Mouse (Mus musculus): ENCODE data around the gene AA467197.

The AA467197 gene

DNA sequence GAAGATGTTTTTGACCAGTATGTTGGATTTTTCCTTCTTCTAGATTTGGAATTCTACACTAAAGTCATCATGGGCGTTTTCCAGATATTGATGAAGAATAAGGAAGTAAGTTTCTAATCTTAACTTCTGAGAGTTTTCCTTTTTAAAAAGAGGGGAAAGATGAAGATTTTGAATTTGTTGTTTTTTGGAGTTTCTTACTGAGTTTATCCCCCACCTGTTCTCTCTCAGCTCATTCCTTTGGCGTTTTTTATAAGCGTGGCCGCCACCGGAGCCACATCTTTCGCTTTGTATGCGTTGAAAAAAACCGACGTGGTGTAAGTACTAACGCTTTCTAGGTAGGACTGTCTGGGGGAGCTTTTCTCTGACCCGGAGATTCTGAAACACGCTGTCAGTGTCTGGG, 1.2 kb downstream of the AA467197 start:
- DNase-seq (ENCODE audit: low spot score), result no peak

DNA sequence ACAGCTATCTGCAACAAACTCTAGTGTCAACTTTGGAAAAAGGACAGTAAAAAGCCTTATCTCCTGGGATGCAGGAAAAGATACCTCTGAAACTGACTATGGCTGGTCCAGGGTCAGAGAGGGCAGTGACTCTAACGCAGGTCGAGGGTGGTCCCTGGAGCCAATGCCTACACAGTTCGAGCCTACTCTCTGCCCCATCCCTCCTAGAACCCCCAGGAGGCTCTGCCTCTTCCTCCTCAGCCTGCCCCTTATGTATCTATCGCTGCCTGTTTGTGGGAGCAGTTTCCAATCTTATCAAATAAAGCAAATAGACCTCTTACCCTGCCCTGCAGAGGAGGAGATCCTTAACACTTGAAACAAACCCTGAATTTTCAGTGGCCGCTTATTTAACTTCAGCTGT, 1.9 kb downstream of the AA467197 start:
- no peak for DNase-seq (ENCODE audit: low spot score)

- no peak for DNase-seq (ENCODE audit: low spot score)
Observed at GRCm38 (mm10) chr2:122652096-122653084, 15.6 kb downstream of the AA467197 start.

DNA sequence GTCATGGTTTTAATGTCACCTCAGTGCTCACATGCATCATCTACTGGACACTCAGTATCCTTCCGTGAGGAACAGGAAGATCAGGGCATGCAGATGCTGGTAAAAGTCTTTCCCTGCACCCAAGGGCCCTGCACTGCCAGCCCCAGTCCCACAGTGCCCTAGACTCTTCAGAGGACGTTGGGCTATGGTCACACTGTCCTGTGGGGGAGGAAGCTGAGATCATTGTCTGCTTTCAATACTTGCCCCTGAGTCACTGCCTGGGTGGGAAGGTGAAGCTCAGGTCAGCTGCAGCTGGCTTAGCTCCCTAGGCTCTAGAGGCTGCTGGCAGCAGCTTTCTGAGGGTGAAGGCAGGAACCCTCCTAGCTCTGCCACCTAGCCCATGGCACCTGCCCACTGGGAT, 19.3 kb downstream of the AA467197 start:
- no peak for DNase-seq (ENCODE audit: low spot score)

- no peak for DNase-seq (ENCODE audit: low spot score)
Observed at GRCm38 (mm10) chr2:122656767-122657166, 20.0 kb downstream of the AA467197 start.

DNA sequence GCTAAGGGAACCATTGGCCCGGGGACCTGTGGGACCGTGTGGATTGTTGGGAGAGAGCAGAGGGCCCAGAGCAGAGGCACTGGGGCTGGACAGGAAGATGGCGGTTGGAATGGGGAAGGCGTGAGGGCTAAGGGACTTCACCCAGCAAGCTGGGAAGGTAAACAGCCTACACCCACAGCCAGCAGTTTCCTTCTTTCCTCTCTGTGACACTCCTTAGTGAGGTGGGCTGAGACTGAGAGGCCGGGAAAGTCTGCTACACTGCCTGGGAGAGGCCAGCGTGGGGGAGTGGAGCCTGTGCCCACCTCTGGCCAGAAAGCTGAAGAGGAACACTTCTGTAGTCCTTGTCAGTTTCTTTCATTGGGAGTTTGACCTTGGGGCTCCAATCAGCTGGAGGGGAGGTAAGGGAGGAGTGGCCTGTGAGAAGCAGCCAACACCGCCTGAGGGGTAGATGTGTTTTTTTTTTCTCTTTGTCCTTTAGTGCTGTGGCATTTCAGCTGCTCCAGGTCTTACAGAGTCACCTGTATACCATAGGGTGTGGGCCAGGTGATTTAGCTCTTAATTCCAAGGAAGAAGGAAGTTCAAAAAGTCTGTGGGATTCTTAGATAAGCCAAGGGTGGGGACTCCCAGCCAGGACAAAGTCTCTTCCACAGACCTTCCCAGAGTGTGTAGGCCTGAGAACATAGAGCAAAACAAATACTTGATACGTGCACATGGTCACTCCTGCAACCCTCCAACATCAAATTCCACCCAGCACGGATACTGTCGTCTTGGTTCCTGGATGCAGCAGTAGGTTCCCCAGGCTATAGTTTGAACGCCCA, 21.1 kb downstream of the AA467197 start:
- no peak for DNase-seq (ENCODE audit: low spot score)

GRCm38 (mm10) chr2:122659825-122660224, 23.0 kb downstream of the AA467197 start:
- no peak for DNase-seq (ENCODE audit: low spot score)

DNA sequence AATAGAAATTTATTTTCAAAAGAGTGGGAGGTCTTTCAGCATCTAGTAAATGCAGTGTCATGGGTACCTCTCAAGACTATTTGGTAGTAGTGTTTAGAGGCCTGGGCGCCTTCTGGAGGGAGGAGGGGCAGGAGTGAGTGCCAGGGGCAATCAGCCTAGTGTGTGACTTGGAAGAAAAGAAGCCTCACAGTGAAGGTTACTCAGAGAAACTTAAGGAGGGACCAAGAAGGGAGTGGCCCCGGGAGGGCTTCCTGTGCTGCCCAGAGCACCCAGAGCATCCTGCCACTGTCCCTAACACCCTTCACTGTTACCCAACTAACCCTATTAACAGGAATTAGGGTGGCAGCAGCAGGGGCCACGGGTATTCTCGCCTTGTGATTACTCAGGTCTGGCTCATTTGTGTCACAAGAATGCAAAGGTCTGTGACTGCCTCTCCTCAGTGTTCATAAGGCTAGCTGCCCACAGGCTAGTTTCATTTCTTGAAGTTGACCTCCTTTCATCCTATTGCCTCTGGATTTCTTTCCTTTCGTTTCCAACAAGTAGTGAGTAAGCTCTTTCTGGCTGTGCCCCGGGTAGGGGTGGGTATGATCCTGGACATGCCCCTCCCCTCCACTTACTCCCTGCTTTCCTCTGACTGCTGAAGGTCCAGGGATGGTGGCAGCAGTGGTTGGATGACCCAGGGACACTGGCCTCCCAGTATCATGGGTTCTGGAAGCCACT, 28.6 kb downstream of the AA467197 start:
- DNase-seq (ENCODE audit: low spot score), result no peak

GRCm38 (mm10) chr2:122665973-122666875, 29.4 kb downstream of the AA467197 start:
- DNase-seq (ENCODE audit: low spot score), result peak; percentile 18

- DNase-seq (ENCODE audit: low spot score), result peak; percentile 47
Observed at GRCm38 (mm10) chr2:122667856-122668255, 31.1 kb downstream of the AA467197 start.

- DNase-seq (ENCODE audit: low spot score), result no peak
Observed at GRCm38 (mm10) chr2:122671714-122672113, 34.9 kb downstream of the AA467197 start.

DNA sequence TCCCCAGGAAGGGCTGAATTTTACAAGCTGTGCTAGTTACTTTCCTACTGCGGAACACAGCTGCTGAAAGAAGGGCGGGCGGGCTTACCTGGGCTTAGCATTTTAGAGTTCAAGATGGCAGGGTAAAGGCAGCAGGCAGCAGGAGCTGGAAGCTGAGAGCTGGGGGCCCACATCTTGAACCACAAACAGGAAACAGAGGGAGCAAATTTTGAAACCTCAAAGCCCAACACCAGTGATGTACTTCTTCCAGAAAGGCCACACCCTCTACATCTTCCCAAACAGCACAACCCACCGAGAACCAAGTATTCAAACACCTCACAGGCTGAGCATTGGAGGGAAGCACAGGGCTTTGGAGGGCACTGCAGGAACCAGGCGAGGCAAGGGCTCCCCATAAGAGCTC, 36.1 kb downstream of the AA467197 start:
- no peak for DNase-seq (ENCODE audit: low spot score)

DNA sequence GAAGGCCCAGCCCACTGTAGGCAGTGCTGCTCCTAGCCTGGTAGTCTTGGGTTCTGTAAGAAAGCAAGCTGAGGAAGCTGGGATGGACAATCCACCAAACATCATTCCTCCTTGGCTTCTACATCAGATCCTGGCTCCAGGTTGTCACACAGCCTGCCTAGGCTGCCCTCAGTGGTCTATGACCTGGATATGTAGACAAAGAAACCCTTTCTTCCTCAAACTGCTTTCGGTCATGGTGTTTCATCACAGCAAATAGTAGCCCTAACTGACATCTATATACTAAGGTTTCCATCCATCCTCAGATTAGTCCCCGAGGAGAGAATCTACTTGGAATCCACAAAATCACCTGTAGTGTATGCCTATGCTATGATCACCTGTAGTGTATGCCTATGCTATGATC, 38.3 kb downstream of the AA467197 start:
- no peak for DNase-seq (ENCODE audit: low spot score)

DNA sequence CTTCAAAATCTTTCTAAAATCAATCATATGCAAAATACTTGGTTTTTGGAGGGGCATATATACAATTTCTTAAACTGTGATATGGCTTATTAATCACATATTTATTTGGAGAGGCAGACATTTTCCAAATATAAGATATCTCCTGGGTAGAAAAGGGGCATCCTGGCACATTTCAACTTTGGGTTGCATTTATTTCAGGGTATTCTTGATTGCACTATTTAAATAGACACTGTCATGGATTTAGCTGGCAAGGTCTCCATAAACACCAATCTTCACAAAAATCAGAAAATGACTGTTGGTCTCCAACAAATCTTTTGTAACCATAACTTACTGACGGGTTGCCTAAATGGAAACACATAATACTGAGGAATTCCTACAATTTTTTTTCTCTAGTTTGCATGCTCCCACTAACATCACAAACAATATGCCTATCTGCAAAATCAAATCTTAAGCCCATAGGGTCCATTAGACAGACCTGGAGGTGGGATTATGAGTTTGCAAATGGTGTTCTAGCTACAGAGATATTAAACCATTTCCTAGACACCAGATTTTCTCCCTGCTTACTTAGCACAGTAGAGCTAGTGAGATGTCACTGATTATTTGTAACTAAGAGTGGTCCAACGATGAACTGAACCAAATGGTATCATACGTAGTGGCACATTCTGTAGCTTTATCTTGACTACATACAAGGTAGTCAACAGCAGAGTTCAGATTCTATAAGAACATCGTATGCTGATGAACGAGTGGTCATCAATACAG, 44.8 kb downstream of the AA467197 start:
- no peak for DNase-seq (ENCODE audit: low spot score)

DNA sequence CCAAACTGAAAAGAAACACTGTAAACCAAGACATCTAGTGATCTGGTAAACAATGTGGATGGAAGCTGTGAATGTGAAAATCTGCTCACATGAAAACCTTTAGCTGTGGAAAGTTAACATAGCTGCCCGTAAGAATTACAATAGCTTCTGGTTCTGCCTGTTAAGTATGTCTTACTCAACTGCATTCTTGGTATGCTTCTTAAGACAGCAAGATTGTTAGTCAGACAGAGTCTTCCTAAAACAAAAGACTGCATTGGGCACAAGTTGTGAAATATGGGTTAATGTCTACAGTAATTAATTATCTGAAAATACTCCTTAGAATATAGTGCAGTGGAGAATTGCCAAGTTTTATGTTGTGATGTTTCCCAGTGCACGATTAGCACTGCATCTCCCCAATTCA, 45.7 kb downstream of the AA467197 start:
- DNase-seq (ENCODE audit: low spot score), result no peak

GRCm38 (mm10) chr2:122683641-122684040, 46.9 kb downstream of the AA467197 start:
- DNase-seq (ENCODE audit: low spot score), result no peak

DNA sequence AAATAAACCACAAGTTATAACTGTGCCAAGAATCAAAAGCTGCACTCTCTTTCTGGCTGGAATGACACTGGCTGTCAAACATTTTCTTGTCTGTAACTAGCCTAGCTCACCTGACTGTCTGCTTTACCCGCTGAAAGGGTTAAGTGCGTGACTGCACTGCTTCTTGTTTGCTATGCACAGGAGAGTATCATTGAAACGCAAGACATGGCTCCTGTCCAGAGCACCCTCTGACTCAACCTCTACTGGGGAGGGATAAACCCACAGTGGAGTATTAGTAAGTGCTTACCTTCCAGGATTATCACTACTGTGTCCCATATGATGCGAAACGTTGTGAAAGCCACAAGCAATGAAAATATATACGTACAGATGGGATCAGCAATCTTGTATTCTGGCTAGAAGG, 49.9 kb downstream of the AA467197 start:
- no peak for DNase-seq (ENCODE audit: low spot score)

All from layer of hippocampus, adult 11-12 months (tissue).